Mouse (Mus musculus) heart, embryonic 16.5 days (tissue): Measurements from ENCODE around the gene Wdfy2. TPM values are rescaled to one million over a fixed set of nuclear protein-coding genes. Genes with fewer than 3 reads are reported as not detected.

Experiments used
- ATAC-seq: fragments of 200-750 bp; cut with Nextera tagmentation; replicated peaks from 2 replicates; pipeline ENCODE4 v1.8.0; 2017; ENCODE audit warnings: moderate number of reproducible peaks; ENCODE audit not compliant: insufficient read depth, low FRiP score; ENCODE audit errors: extremely low read depth
- H3K27ac ChIP-seq: fragments of 300-500 bp; sonication (generic); 2 replicates; pipeline ENCODE4 v1.5.1; 2014; ENCODE audit warnings: mild to moderate bottlenecking, low read length, control low read depth, moderate library complexity
- H3K27me3 ChIP-seq: fragments of 300-500 bp; sonication (generic); 2 replicates; pipeline ENCODE4 v1.6.1; 2014; ENCODE audit warnings: low read length, mixed read lengths; ENCODE audit not compliant: control insufficient read depth, insufficient read depth
- H3K36me3 ChIP-seq: fragments of 300-500 bp; sonication (generic); 2 replicates; pipeline ENCODE4 v1.6.1; 2014; ENCODE audit not compliant: control insufficient read depth, insufficient read depth
- H3K4me1 ChIP-seq: fragments of 300-500 bp; sonication (generic); 2 replicates; pipeline ENCODE4 v1.6.1; 2014; ENCODE audit warnings: low read length, mixed read lengths; ENCODE audit not compliant: control insufficient read depth, insufficient read depth
- H3K4me2 ChIP-seq: fragments of 300-500 bp; sonication (generic); 2 replicates; pipeline ENCODE4 v1.6.1; 2014; ENCODE audit warnings: low read depth, mild to moderate bottlenecking, control low read depth, low read length
- H3K4me3 ChIP-seq: fragments of 300-500 bp; sonication (generic); 2 replicates; pipeline ENCODE4 v1.5.1; 2014; ENCODE audit warnings: mild to moderate bottlenecking, control low read depth, low read length
- H3K9ac ChIP-seq: fragments of 300-500 bp; sonication (generic); 2 replicates; pipeline ENCODE4 v1.6.1; 2014; ENCODE audit warnings: low read length, control low read depth
- H3K9me3 ChIP-seq: fragments of 300-500 bp; sonication (generic); replicated peaks from 2 replicates; pipeline ENCODE4 v1.6.1; 2016; ENCODE audit warnings: low read length; ENCODE audit not compliant: control insufficient read depth
- WGBS: fragments of 180-500 bp; shearing (Covaris S2); extraction: QIAGEN DNeasy Blood & Tissue Kit; methylation state at CpG from one replicate; pipeline ENCODE4 v1.1.7; 2014; 5-methylcytosine and 5-hydroxymethylcytosine counted together
- polyA plus RNA-seq: library from polyadenylated mRNA; unstranded; fragments of >200 nt; fragmentation: Nextera tagmentation; extraction: Ambion mirVana; gene quantifications from 2 replicates; pipeline ENCODE4 v1.2.1, GENCODE M21; 2015

Wdfy2 gene
- polyA plus RNA-seq, 1 experiment from 2014 or later, result 4.0 TPM

- no peak for ATAC-seq
- Histone ChIP-seq H3K27ac (no peak overlapping the region), H3K9ac (no peak overlapping the region), H3K27me3 (no peaks in the 10 kb centered on the region), H3K36me3 (no peaks in the 10 kb centered on the region), H3K4me3 (no peak overlapping the region), H3K4me2 (peak overlapping the region; percentile 23; the same call in 1 of the 2 replicates), H3K9me3 (no peaks in the 10 kb centered on the region), H3K4me1 (peaks cover 15% of the 10 kb centered on the region; the same call in 1 of the 2 replicates)
- 73% methylated on average over 18 of the region's 18 CpGs for WGBS
These were observed 17.8 kb downstream of the Wdfy2 start for GRCm38 (mm10) chr14:62855077-62855835.

GRCm38 (mm10) chr14:62855863-62856262, 18.4 kb downstream of the Wdfy2 start:
- H3K4me2 ChIP-seq, result peak overlapping the region; percentile 23; the same call in 1 of the 2 replicates
- H3K4me3 ChIP-seq, result no peak overlapping the region
- WGBS, result 36% methylated on average over 3 of the region's 3 CpGs
- H3K4me1 ChIP-seq, result peaks cover 12% of the 10 kb centered on the region; the same call in 1 of the 2 replicates
- no peak overlapping the region for H3K9ac ChIP-seq
- no peaks in the 10 kb centered on the region for H3K36me3 ChIP-seq
- no peak overlapping the region for H3K27ac ChIP-seq
- no peak for ATAC-seq
- no peaks in the 10 kb centered on the region for H3K27me3 ChIP-seq
- no peaks in the 10 kb centered on the region for H3K9me3 ChIP-seq

DNA sequence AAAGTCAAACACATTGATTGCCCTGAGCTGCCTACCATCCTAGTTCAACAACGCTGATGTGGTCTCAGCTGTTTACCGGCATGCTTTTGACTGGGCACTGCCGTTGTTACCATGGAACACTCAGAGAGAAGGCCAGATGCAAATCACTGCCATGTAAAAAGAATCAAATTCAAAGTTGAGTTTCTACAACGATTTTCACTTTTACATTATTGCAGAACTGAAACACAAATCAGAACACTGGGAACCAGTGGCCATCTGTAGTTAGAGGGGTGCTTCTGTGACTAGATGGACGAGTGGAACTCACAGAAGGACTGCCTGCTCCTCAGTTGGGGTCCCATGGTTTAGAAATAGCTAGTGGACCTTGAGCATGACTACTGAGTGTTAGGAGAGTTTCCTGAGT, 19.0 kb downstream of the Wdfy2 start:
- Histone ChIP-seq H3K4me3 (no peak overlapping the region), H3K4me1 (peaks cover 9% of the 10 kb centered on the region; the same call in 1 of the 2 replicates), H3K9ac (no peak overlapping the region), H3K27me3 (no peaks in the 10 kb centered on the region), H3K9me3 (no peaks in the 10 kb centered on the region), H3K36me3 (no peaks in the 10 kb centered on the region), H3K4me2 (no peak overlapping the region), H3K27ac (no peak overlapping the region)
- WGBS, result 86% methylated on average over 5 of the region's 5 CpGs
- ATAC-seq, result no peak

DNA sequence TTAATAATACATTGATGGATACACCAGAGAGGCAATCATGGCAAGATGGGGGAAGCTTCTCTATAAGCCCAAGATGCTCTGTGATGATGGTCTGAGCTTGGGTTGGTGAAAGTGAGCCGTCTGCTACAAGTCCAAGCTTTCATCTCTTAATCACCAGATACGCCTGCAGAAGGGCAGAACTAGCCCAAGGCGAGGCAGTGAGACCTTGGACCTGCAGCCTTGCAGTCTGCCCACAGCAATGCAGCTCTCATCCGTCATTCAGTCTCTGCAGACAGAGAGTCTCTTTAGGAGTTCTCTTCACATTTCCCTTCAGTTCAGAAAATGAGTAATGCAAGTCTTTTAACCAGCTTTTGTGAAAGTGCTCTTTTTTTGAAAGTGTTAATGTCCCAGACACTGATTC, 20.4 kb downstream of the Wdfy2 start:
- 74% methylated on average over 4 of the region's 4 CpGs for WGBS
- Histone ChIP-seq H3K27ac (no peak overlapping the region), H3K27me3 (no peaks in the 10 kb centered on the region), H3K4me3 (no peak overlapping the region), H3K36me3 (no peaks in the 10 kb centered on the region), H3K4me2 (no peak overlapping the region), H3K9ac (no peak overlapping the region), H3K9me3 (no peaks in the 10 kb centered on the region; the same call in 1 of the 2 replicates), H3K4me1 (peaks cover 7% of the 10 kb centered on the region; the same call in 1 of the 2 replicates)
- no peak for ATAC-seq

- no peaks in the 10 kb centered on the region for H3K27me3 ChIP-seq
- 75% methylated on average over 3 of the region's 3 CpGs for WGBS
- H3K4me2 ChIP-seq, result no peak overlapping the region
- H3K9ac ChIP-seq, result no peak overlapping the region
- no peaks in the 10 kb centered on the region for H3K36me3 ChIP-seq
- ATAC-seq, result no peak
- peaks cover 7% of the 10 kb centered on the region; the same call in 1 of the 2 replicates for H3K4me1 ChIP-seq
- H3K9me3 ChIP-seq, result no peaks in the 10 kb centered on the region; the same call in 1 of the 2 replicates
- no peak overlapping the region for H3K4me3 ChIP-seq
- H3K27ac ChIP-seq, result no peak overlapping the region
These were observed 20.8 kb downstream of the Wdfy2 start for GRCm38 (mm10) chr14:62858311-62858710.

GRCm38 (mm10) chr14:62862564-62862963, 25.1 kb downstream of the Wdfy2 start:
- Histone ChIP-seq H3K27ac (no peak overlapping the region), H3K9ac (no peak overlapping the region), H3K27me3 (no peaks in the 10 kb centered on the region), H3K4me2 (no peak overlapping the region), H3K4me3 (no peak overlapping the region), H3K36me3 (no peaks in the 10 kb centered on the region), H3K9me3 (no peaks in the 10 kb centered on the region; the same call in 1 of the 2 replicates), H3K4me1 (peaks cover 5% of the 10 kb centered on the region)
- WGBS, result 66% methylated on average over 5 of the region's 5 CpGs
- ATAC-seq, result no peak

GRCm38 (mm10) chr14:62864254-62864653, 26.8 kb downstream of the Wdfy2 start:
- Histone ChIP-seq H3K4me2 (no peak overlapping the region), H3K27ac (peak overlapping the region; percentile 35; the same call in 1 of the 2 replicates), H3K9me3 (no peaks in the 10 kb centered on the region; the same call in 1 of the 2 replicates), H3K27me3 (no peaks in the 10 kb centered on the region), H3K4me1 (peaks cover 5% of the 10 kb centered on the region), H3K36me3 (no peaks in the 10 kb centered on the region), H3K9ac (no peak overlapping the region), H3K4me3 (no peak overlapping the region)
- 6% methylated on average over 1 of the region's 1 CpGs for WGBS
- ATAC-seq, result no peak

GRCm38 (mm10) chr14:62865405-62865804, 27.9 kb downstream of the Wdfy2 start:
- no peak overlapping the region for H3K4me2 ChIP-seq
- H3K4me1 ChIP-seq, result peaks cover 5% of the 10 kb centered on the region
- whole genome bisulfite sequencing, result 71% methylated on average over 2 of the region's 2 CpGs
- no peak overlapping the region for H3K27ac ChIP-seq
- H3K9me3 ChIP-seq, result no peaks in the 10 kb centered on the region; the same call in 1 of the 2 replicates
- H3K27me3 ChIP-seq, result no peaks in the 10 kb centered on the region
- ATAC-seq, result no peak
- no peak overlapping the region for H3K9ac ChIP-seq
- H3K4me3 ChIP-seq, result no peak overlapping the region
- H3K36me3 ChIP-seq, result no peaks in the 10 kb centered on the region

GRCm38 (mm10) chr14:62867069-62867468, 29.6 kb downstream of the Wdfy2 start:
- no peak overlapping the region for H3K4me2 ChIP-seq
- no peaks in the 10 kb centered on the region for H3K27me3 ChIP-seq
- peaks cover 9% of the 10 kb centered on the region for H3K4me1 ChIP-seq
- no peak overlapping the region for H3K9ac ChIP-seq
- peaks cover 4% of the 10 kb centered on the region for H3K36me3 ChIP-seq
- H3K9me3 ChIP-seq, result peaks cover 6% of the 10 kb centered on the region
- H3K4me3 ChIP-seq, result no peak overlapping the region
- no peak for ATAC-seq
- WGBS, result 77% methylated on average over 5 of the region's 5 CpGs
- H3K27ac ChIP-seq, result no peak overlapping the region
